Mouse (Mus musculus) layer of hippocampus, postnatal 36 days (tissue): ENCODE measurements around the gene Usp24. TPM values are rescaled to one million over a fixed set of nuclear protein-coding genes. Genes with fewer than 3 reads are reported as not detected.

ENCODE experiments used
- DNase-seq, 2 experiments: peaks; one replicate each; pipeline ENCODE4 v3.0.0; 2022
- total RNA-seq, 2 experiments: library from RNA; stranded (reverse); gene quantifications; 2 replicates each; pipeline ENCODE4 v1.2.3; 2021

The Usp24 gene
- total RNA-seq = 10 to 100 TPM; 38.7 to 44.0 TPM

- DNase-seq = peak; percentile 72 to 73
Observed at GRCm38 (mm10) chr4:106315921-106316350, at the start of gene Usp24. TSS of gene Usp24 (plus strand) at chr4:106316213.

DNA sequence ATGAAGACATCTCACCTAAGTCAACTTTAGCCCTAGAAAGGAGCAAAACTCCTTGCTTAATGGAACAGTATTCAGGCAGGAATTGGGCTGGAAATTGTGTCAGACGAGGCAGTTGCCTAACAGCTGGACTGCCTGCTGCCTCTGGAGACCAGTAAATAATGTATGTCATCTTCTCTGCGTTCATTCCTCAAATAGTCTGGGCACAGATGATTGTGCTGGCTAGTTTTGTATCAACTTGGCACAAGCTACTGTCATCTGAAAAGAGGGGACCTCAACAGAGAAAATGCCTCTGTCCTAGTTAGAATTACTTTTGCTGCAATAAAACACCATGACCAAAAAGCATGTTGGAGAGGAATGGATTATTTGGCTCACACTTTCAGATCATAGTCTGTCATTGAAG is 39.1 kb upstream of the Usp24 start:
- DNase-seq = no peak

- no peak for DNase-seq
Observed at GRCm38 (mm10) chr4:106279177-106279576, 36.8 kb upstream of the Usp24 start.

GRCm38 (mm10) chr4:106281128-106281491 is 34.9 kb upstream of the Usp24 start:
- no peak for DNase-seq

DNA sequence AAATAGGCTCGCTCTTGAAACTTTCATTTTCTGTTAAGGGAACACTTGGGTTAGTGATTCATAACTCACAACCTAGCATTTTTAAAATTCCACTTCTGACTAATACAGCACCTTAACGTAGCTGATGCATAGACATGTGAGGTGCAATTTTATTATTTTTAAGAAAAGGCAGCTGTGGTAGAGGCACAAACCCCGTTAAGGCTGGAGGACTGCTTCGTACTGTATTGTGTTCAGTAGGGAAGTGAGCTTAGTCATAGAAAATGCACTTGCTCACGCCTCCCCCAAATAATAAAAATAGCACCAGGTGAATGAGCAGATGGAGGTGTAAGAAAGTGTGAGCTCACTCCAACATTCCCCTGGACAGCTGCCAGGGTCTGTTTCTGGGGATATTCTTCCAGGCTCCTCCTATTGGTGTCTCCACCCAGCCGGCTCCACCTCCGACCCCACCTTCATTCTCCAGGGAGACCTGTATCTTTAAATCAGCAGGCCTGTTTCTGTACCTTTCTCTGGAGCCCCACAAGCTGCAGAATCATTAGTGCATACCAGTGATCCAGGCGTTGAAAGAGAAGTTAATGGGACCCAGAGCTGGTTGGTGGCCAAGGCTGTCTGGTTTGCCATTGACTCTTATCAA is 34.4 kb upstream of the Usp24 start:
- no peak for DNase-seq

- DNase-seq = no peak
Observed at GRCm38 (mm10) chr4:106282123-106282510, 33.9 kb upstream of the Usp24 start.

- DNase-seq = no peak
Observed at GRCm38 (mm10) chr4:106286958-106287743, 28.9 kb upstream of the Usp24 start.

- no peak for DNase-seq
Observed at GRCm38 (mm10) chr4:106290201-106290600, 25.8 kb upstream of the Usp24 start.

DNA sequence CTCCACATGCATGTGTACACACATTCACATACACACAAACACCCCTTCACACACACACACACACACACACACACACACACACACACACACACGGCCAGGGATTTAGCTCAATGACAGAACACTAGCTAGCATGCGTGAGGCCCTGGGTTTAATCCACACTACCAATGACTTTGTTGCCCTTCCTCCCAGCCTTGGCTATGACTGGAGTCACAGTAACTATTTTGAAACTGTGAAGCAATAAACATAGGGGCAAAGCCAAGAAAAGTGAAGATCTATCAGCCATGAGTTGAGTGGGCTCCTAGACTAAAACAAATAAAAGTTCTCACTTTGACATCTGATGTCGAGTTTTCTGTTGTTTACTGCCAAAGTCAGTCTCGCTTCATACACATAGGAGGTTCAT is 23.2 kb upstream of the Usp24 start:
- DNase-seq = no peak

GRCm38 (mm10) chr4:106293378-106294090 is 22.5 kb upstream of the Usp24 start:
- no peak for DNase-seq

- DNase-seq = no peak
Observed at GRCm38 (mm10) chr4:106295696-106296095, 20.3 kb upstream of the Usp24 start.

GRCm38 (mm10) chr4:106296412-106297086 is 19.5 kb upstream of the Usp24 start:
- DNase-seq = no peak

GRCm38 (mm10) chr4:106301346-106301745 is 14.7 kb upstream of the Usp24 start:
- DNase-seq = no peak

DNA sequence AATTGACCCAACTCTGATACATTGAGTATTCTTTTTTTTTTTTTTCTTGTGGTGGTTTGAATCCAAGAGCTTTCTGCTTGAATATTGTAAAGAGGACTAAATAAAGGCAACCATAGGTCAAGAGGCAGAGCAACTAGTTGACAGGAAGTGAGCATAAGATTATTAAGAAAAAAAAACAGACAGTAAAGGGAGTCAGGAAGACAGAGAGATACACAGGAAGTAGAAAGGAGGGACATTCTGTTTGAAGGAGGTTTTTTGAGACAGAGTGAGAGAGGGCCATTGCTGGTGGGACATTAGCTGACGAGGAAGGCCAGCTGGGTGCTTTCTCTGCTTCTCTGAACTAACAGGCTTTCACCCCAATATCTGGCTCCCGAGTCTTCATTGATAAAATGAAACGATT is 7.9 kb upstream of the Usp24 start:
- DNase-seq = no peak

- no peak for DNase-seq
Observed at GRCm38 (mm10) chr4:106312651-106313050, 3.4 kb upstream of the Usp24 start.

DNA sequence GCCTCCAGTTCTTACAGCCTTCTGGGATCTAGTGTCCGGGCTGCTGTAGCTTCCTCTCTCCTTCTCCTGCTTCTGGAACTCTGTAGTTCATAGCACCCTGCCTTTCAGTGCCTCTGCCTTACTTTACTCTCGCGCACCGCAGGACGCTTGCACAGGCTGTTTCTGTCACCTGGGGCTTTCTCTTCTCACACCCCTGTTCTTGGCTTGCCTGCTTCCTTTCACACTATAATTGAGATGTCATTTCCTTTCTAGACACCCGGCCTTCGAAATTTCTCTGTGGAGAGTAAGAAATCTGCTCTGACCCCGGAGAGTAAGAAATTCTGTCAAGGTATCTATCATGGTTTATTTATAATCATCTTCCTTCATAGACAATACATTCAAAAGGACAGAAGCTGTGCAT is 2.9 kb upstream of the Usp24 start:
- DNase-seq = no peak

- no peak for DNase-seq
Observed at GRCm38 (mm10) chr4:106313874-106314273, 2.1 kb upstream of the Usp24 start.

DNA sequence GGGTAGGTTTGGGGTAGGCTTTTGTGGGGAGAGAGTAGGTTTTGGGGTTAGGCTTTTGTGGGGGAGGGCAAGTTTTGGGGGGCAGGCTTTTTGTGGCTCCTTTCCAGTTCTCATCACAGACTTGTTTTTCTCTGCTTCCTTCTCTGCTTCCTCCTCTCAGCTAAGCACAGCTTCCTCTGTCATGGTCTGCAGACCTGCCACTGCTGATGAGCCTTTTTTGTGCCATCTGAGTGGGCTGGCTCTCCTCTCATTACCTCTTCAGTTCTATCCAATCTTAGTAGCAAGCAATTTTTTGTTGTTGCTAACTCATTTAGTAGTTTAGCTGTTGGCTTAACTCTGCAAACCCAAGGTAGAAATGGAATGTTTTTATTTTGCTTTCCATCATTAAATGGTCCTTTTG is 1.7 kb upstream of the Usp24 start:
- DNase-seq = no peak

GRCm38 (mm10) chr4:106316351-106317178 is 552 bp downstream of the Usp24 start:
- DNase-seq = peak; percentile 15 to 48

GRCm38 (mm10) chr4:106317179-106318055 is 1.4 kb downstream of the Usp24 start:
- peak in 1 of 2 experiments; percentile 23 for DNase-seq

DNA sequence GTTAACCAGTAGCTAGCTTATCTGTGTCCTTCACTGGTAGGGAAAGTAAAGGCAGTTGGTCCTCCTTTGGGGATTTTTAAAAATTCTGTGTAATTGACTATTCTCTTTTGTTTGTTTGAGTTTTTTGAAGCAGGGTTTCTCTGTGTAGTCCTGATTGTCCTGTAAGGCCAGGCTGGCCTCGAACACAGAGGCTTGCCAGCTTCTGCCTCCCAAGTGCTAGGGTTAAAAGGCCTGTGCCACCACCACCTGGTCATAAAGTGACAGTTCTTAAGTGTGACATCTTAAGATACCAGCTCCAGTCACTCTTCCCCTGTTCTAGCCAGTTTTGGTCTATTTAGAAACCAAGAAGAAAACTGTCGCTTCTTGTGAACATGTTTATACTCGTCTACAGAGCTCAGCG is 2.2 kb downstream of the Usp24 start:
- no peak for DNase-seq
